Mouse (Mus musculus): Measurements from ENCODE around the gene Car1.

DNA sequence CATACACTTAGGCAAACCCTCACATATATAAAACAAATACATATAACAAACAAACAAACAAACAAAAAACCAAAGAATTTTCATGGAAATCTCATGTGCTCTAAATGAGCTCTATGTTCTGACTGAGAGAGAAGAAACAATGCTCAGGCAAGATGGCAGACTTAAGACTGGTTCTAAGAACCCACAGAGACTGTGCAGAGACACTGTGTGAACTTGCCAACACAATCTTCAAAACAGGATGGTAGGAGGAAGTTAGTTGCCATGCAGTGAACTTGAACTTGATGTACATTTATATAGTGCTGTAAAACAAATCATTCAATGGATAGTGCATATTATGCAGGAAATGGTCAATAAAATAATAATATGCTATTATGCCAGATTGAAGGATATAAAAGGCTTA lies 1.5 kb downstream of the Car1 start:
- TF ChIP-seq POLR2A (IDR thresholded peaks at IDR 0.05; ENCODE audit: low read depth, low read length) (no peak), CTCF (IDR thresholded peaks at IDR 0.05; ENCODE audit: extremely low read depth, insufficient read depth, insufficient read length, insufficient replicate concordance) (no peak)

Data from spleen, adult 2 months (tissue).